Mouse (Mus musculus): ENCODE results near the gene Hand2. TPM values are rescaled to one million over a fixed set of nuclear protein-coding genes. Genes with fewer than 3 reads are reported as not detected.

The Hand2 gene
- total and polyA plus RNA-seq, 3 experiments = not detected

DNA sequence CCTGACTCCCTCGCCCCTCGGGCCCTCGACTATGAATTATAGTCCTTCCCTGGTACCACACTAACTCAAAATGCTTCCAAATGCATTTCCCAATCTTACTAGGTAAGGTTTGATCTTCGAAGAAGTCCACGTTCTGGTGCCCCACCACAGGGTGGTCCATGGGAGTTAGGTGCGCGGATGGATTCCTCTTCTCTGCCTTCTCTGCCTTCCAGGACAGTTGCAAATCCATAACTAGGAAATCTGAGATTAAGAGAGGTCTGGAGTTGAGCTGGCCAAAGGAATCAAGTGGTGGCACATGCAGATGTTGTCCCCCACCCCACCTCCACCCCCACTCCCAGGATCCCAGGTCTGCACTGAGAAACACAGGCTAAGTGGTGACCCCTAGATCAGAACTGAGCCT lies 25.6 kb downstream of the Hand2 start:
- Histone ChIP-seq H3K4me3 (ENCODE audit: control insufficient read depth in 1 of 2, insufficient read depth in 1 of 2, low read depth in 2 of 2, low read length in 2 of 2) (no peak overlapping the region), H3K79me2 (ENCODE audit: control insufficient read depth, insufficient read depth, low read length, poor library complexity) (no peaks in the 10 kb centered on the region), H3K4me1 (ENCODE audit: control insufficient read depth in 1 of 2, insufficient read depth in 2 of 2, low read length in 2 of 2) (no peaks in the 10 kb centered on the region), H3K9ac (ENCODE audit: control insufficient read depth, low read depth, low read length, poor library complexity, severe bottlenecking) (no peak overlapping the region), H3K27ac (ENCODE audit: control insufficient read depth, low read depth, low read length) (no peak overlapping the region), H3K27me3 (ENCODE audit: control insufficient read depth in 1 of 2, insufficient read depth in 2 of 2, low read length in 2 of 2) (no peaks in the 10 kb centered on the region), H3K36me3 (ENCODE audit: control insufficient read depth in 1 of 2, insufficient read depth in 2 of 2, low read length in 2 of 2) (no peaks in the 10 kb centered on the region), H3K9me3 (replicated peaks; ENCODE audit: insufficient read depth, low read length) (no peaks in the 10 kb centered on the region)
- TF ChIP-seq TAL1 (IDR thresholded peaks at IDR 0.05; ENCODE audit: low read length) (no peak), E2F4 (IDR thresholded peaks at IDR 0.05; ENCODE audit: borderline replicate concordance, low read depth, low read length) (no peak), KAT2A (conservative IDR thresholded peaks at IDR 0.05; ENCODE audit: low read depth, low read length) (no peak), EP300 (IDR thresholded peaks at IDR 0.05; ENCODE audit: low read depth in 1 of 2, low read length in 2 of 2) (no peak), RCOR1 (IDR thresholded peaks at IDR 0.05; ENCODE audit: low read depth, low read length) (no peak), HCFC1 (IDR thresholded peaks at IDR 0.05; ENCODE audit: low read depth, low read length) (no peak), NELFE (IDR thresholded peaks at IDR 0.05; ENCODE audit: low read depth, low read length) (no peak), POLR2A (IDR thresholded peaks at IDR 0.05; ENCODE audit: control insufficient read depth in 1 of 2, insufficient read depth in 1 of 2, low read depth in 1 of 2, low read length in 2 of 2, poor library complexity in 1 of 2) (no peak), SMC3 (IDR thresholded peaks at IDR 0.05; ENCODE audit: low read depth, low read length) (no peak), MAX (IDR thresholded peaks at IDR 0.05; ENCODE audit: low read length) (no peak), ELF1 (IDR thresholded peaks at IDR 0.05; ENCODE audit: low read depth, low read length) (no peak), MXI1 (IDR thresholded peaks at IDR 0.05; ENCODE audit: low read depth, low read length) (no peak), CTCF (IDR thresholded peaks at IDR 0.05 in 2 of 3, conservative IDR thresholded peaks at IDR 0.05 in 1 of 3; ENCODE audit: control insufficient read depth in 1 of 3, insufficient read depth in 1 of 3, low read depth in 2 of 3, low read length in 3 of 3, poor library complexity in 1 of 3, severe bottlenecking in 1 of 3) (no peak), TBP (IDR thresholded peaks at IDR 0.05; ENCODE audit: low read depth, low read length) (no peak), GATA1 (IDR thresholded peaks at IDR 0.05; ENCODE audit: low read depth, low read length) (no peak), MEF2A (IDR thresholded peaks at IDR 0.05; ENCODE audit: extremely low read depth, insufficient replicate concordance, low read depth, low read length, poor library complexity, severe bottlenecking) (no peak), USF2 (IDR thresholded peaks at IDR 0.05; ENCODE audit: borderline replicate concordance in 1 of 2, insufficient read depth in 1 of 2, low read depth in 1 of 2, low read length in 2 of 2) (no peak), BHLHE40 (IDR thresholded peaks at IDR 0.05; ENCODE audit: borderline replicate concordance, low read depth, low read length) (no peak), CHD2 (IDR thresholded peaks at IDR 0.05; ENCODE audit: low read length) (no peak)
- DNase-seq (ENCODE audit: low read depth, low spot score) = no peak

DNA sequence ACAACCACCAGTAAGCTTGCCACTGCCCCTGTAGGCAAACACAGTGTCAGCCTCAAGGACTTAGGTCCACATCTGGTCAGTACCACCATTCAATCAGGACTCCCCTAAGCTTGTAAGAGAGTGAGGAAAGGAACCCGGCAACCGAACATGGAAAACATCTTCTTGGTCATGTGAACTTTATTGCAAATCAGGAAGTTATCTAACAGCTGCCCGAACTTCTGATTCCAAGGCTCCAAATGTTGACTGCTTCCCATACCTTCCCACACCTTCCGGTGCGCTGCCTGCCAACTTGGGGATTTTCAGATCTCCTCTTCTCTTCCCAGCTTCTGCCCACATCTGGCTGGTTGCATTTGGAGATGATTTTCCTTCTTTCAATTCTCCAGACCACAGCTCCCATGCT lies 26.4 kb downstream of the Hand2 start:
- H3K9me3 ChIP-seq (replicated peaks; ENCODE audit: insufficient read depth, low read length) = no peaks in the 10 kb centered on the region
- TF ChIP-seq NELFE (IDR thresholded peaks at IDR 0.05; ENCODE audit: low read depth, low read length) (no peak), MAZ (IDR thresholded peaks at IDR 0.05; ENCODE audit: low read depth, low read length) (no peak), TAL1 (IDR thresholded peaks at IDR 0.05; ENCODE audit: low read length) (no peak), ETS1 (IDR thresholded peaks at IDR 0.05; ENCODE audit: low read depth, low read length) (no peak), RCOR1 (IDR thresholded peaks at IDR 0.05; ENCODE audit: low read depth, low read length) (no peak), UBTF (IDR thresholded peaks at IDR 0.05; ENCODE audit: borderline replicate concordance, insufficient read depth, low read depth, low read length) (no peak)
- H3K27ac ChIP-seq (ENCODE audit: control insufficient read depth, low read depth, low read length) = no peak overlapping the region
- H3K4me3 ChIP-seq (ENCODE audit: control insufficient read depth in 1 of 2, insufficient read depth in 1 of 2, low read depth in 2 of 2, low read length in 2 of 2) = no peak overlapping the region
- no peaks in the 10 kb centered on the region for H3K4me1 ChIP-seq (ENCODE audit: control insufficient read depth in 1 of 2, insufficient read depth in 2 of 2, low read length in 2 of 2)
- no peak overlapping the region for H3K9ac ChIP-seq (ENCODE audit: control insufficient read depth, low read depth, low read length, poor library complexity, severe bottlenecking)
- H3K36me3 ChIP-seq (ENCODE audit: control insufficient read depth in 1 of 2, insufficient read depth in 2 of 2, low read length in 2 of 2) = no peaks in the 10 kb centered on the region
- no peak for DNase-seq (ENCODE audit: low read depth, low spot score)
- H3K27me3 ChIP-seq (ENCODE audit: control insufficient read depth in 1 of 2, insufficient read depth in 2 of 2, low read length in 2 of 2) = no peaks in the 10 kb centered on the region
- no peaks in the 10 kb centered on the region for H3K79me2 ChIP-seq (ENCODE audit: control insufficient read depth, insufficient read depth, low read length, poor library complexity)
